16 mouse cellular contexts compared by ENCODE assay signal in genomic region chr16:96926977-96927376, GRCm38 (mm10).
A peak's percentile ranks its signal among the peaks of the same experiment; 100 is the strongest.
DNase-seq lines count a peak whose midpoint lies in the region; ATAC-seq and TF ChIP-seq lines count a peak whose summit lies in the region.
"Had no signal": no experiment of that assay in that cellular context is flagged by ENCODE, and none has a peak within 500 bp of the region (broad histone marks: within the 10 kb centered on the region; RNA-seq: fewer than 3 reads in every experiment).

No protein-coding gene starts in this region.

- H3K9me3 ChIP-seq in forebrain, embryonic 14.5 days (replicated peaks; ENCODE audit: control insufficient read depth, low read length) = no peaks in the 10 kb centered on the region
- no peaks in the 10 kb centered on the region for H3K9me3 ChIP-seq in midbrain, postnatal 0 days (ENCODE audit: low read length)
- H3K9me3 ChIP-seq in lung, postnatal 0 days (ENCODE audit: low read length) = no peaks in the 10 kb centered on the region
- H3K9me3 ChIP-seq: heart, embryonic 13.5 days; liver, embryonic 15.5 days had no signal

- H3K27me3 ChIP-seq in forebrain, embryonic 14.5 days (replicated peaks; ENCODE audit: control insufficient read depth, insufficient read depth, low read length) = no peaks in the 10 kb centered on the region
- H3K27me3 ChIP-seq in midbrain, postnatal 0 days (ENCODE audit: insufficient read depth, low read length) = no peaks in the 10 kb centered on the region
- H3K27me3 ChIP-seq in lung, postnatal 0 days (replicated peaks; ENCODE audit: insufficient read depth, low read length) = no peaks in the 10 kb centered on the region
- H3K27me3 ChIP-seq: heart, embryonic 13.5 days; liver, embryonic 15.5 days had no signal

- no peak for TF ChIP-seq CTCF in midbrain, postnatal 0 days (IDR thresholded peaks at IDR 0.05)
- TF ChIP-seq CTCF in lung, postnatal 0 days (IDR thresholded peaks at IDR 0.05) = no peak

- no peak overlapping the region for H3K4me3 ChIP-seq in forebrain, embryonic 14.5 days (ENCODE audit: low read depth, low read length)
- H3K4me3 ChIP-seq in midbrain, postnatal 0 days (ENCODE audit: low read depth, low read length) = no peak overlapping the region
- H3K4me3 ChIP-seq in lung, postnatal 0 days (ENCODE audit: low read depth, low read length) = no peak overlapping the region
- H3K4me3 ChIP-seq: heart, embryonic 13.5 days; liver, embryonic 15.5 days had no signal

- 42% methylated on average over 3 of the region's 3 CpGs for WGBS in forebrain, embryonic 14.5 days
- 23% methylated on average over 3 of the region's 3 CpGs for WGBS in midbrain, postnatal 0 days
- 48% methylated on average over 3 of the region's 3 CpGs for WGBS in lung, postnatal 0 days

- H3K27ac ChIP-seq in forebrain, embryonic 14.5 days (ENCODE audit: low read depth, low read length) = no peak overlapping the region
- peak overlapping the region; percentile 77 for H3K27ac ChIP-seq in midbrain, postnatal 0 days (ENCODE audit: low read depth, low read length)
- H3K27ac ChIP-seq in lung, postnatal 0 days (ENCODE audit: low read length) = no peak overlapping the region
- H3K27ac ChIP-seq: heart, embryonic 13.5 days; kidney, postnatal 0 days; liver, embryonic 15.5 days had no signal

- peak; percentile 55; the same call in 1 of the 2 replicates for ATAC-seq in forebrain, embryonic 14.5 days
- peak; percentile 56 for ATAC-seq in midbrain, postnatal 0 days (ENCODE audit: low FRiP score)
- ATAC-seq in lung, postnatal 0 days = no peak
- ATAC-seq: inflammation-experienced regulatory T-cells, adult 6 months had no signal

- H3K36me3 ChIP-seq in forebrain, embryonic 14.5 days (ENCODE audit: control insufficient read depth, insufficient read depth, low read length) = no peaks in the 10 kb centered on the region
- no peaks in the 10 kb centered on the region for H3K36me3 ChIP-seq in midbrain, postnatal 0 days (ENCODE audit: insufficient read depth, low read length)
- no peaks in the 10 kb centered on the region for H3K36me3 ChIP-seq in lung, postnatal 0 days (ENCODE audit: insufficient read depth, low read length)
- H3K36me3 ChIP-seq: heart, embryonic 13.5 days; liver, embryonic 15.5 days had no signal

- no peak for TF ChIP-seq EP300 in lung, postnatal 0 days (IDR thresholded peaks at IDR 0.05)

- H3K4me2 ChIP-seq in forebrain, embryonic 14.5 days (ENCODE audit: low read length) = no peak overlapping the region
- H3K4me2 ChIP-seq in midbrain, postnatal 0 days (ENCODE audit: low read depth, low read length, poor library complexity, severe bottlenecking) = no peak overlapping the region
- no peak overlapping the region for H3K4me2 ChIP-seq in lung, postnatal 0 days (replicated peaks; ENCODE audit: low read depth, low read length)
- H3K4me2 ChIP-seq: heart, embryonic 13.5 days; liver, embryonic 15.5 days had no signal

- no peak overlapping the region for H3K9ac ChIP-seq in forebrain, embryonic 14.5 days (ENCODE audit: low read length)
- no peak overlapping the region for H3K9ac ChIP-seq in midbrain, postnatal 0 days (replicated peaks; ENCODE audit: low read length, poor library complexity, severe bottlenecking)
- no peak overlapping the region for H3K9ac ChIP-seq in lung, postnatal 0 days (replicated peaks; ENCODE audit: low read depth)
- H3K9ac ChIP-seq: heart, embryonic 13.5 days; liver, embryonic 15.5 days had no signal

- intact Hi-C loops in left cerebral cortex, postnatal 4 days (cut with DNase I) = no loop called here

- H3K4me1 ChIP-seq in forebrain, embryonic 14.5 days (ENCODE audit: control insufficient read depth, insufficient read depth, low read length) = peaks cover 8% of the 10 kb centered on the region
- peaks cover 14% of the 10 kb centered on the region; the same call in 1 of the 2 replicates for H3K4me1 ChIP-seq in midbrain, postnatal 0 days (ENCODE audit: insufficient read depth, low read length)
- no peaks in the 10 kb centered on the region for H3K4me1 ChIP-seq in lung, postnatal 0 days (ENCODE audit: insufficient read depth, low read depth, low read length)
- H3K4me1 ChIP-seq: liver, embryonic 15.5 days had no signal

- peak; percentile 18 to 22 for DNase-seq in cerebellum, postnatal 36 days
- DNase-seq in cerebellum, adult 11-12 months = no peak
- peak; percentile 84 for DNase-seq in left cerebral cortex, postnatal 4 days
- DNase-seq in left cerebral cortex, adult 18-20 months (ENCODE audit: low spot score in 2 of 2) = no peak
- peak; percentile 62 for DNase-seq in forebrain, embryonic 14.5 days (ENCODE audit: low spot score)
- DNase-seq in midbrain, postnatal 0 days (ENCODE audit: low spot score) = peak; percentile 76
- DNase-seq in layer of hippocampus, postnatal 10 days (ENCODE audit: low spot score in 2 of 2) = no peak
- DNase-seq in lung, postnatal 0 days (ENCODE audit: low spot score) = no peak
- DNase-seq: adrenal gland, postnatal 10 days; B cell, adult 2 months; gastrocnemius, postnatal 14 days; right cerebral cortex, postnatal 14 days had no signal

Comparison
In these comparisons a context has a peak if more than half of its experiments do, and no peak if none do; other contexts are left out.
1. DNase-seq: peak in cerebellum, postnatal 36 days (2 of 2), left cerebral cortex, postnatal 4 days (single experiment), forebrain, embryonic 14.5 days (single experiment) and midbrain, postnatal 0 days (single experiment); none in cerebellum, adult 11-12 months (single experiment), left cerebral cortex, adult 18-20 months (0 of 2), layer of hippocampus, postnatal 10 days (0 of 2) and lung, postnatal 0 days (single experiment).